Mouse (Mus musculus) heart, postnatal 0 days (tissue): Measurements from ENCODE around the gene Gm7247.
"Not testable (repeated sequence)": the region's sequence is repeated elsewhere in the genome, so short reads cannot be mapped to it uniquely, and the experiment has no call there.

ENCODE experiments used
- CTCF ChIP-seq: IDR thresholded peaks from 2 replicates; pipeline ENCODE4 v1.5.1; 2016; ENCODE audit warnings: antibody characterized with exemption, control low read depth, low read depth
- EP300 ChIP-seq: IDR thresholded peaks from 2 replicates; pipeline ENCODE4 v1.6.1; 2016; ENCODE audit warnings: antibody characterized with exemption, low read depth

GRCm38 (mm10) chr14:51451557-51451956 is 90.0 kb downstream of the Gm7247 start, which contains the start of gene Vmn2r89:
- TF ChIP-seq CTCF, EP300: not testable (repeated sequence)
